Mouse (Mus musculus): ENCODE results near the gene Olfr923. TPM values are rescaled to one million over a fixed set of nuclear protein-coding genes. Genes with fewer than 3 reads are reported as not detected.

The Olfr923 gene
- not detected for polyA plus RNA-seq (2017; shearing (Covaris generic))

GRCm38 (mm10) chr9:38826245-38826644, at the start of gene Olfr923:
TSS of gene Olfr923 (plus strand) at chr9:38826545.

GRCm38 (mm10) chr9:38814314-38814713, 12.0 kb upstream of the Olfr923 start, which contains the start of gene Olfr922:
TSS of gene Olfr922 (plus strand) at chr9:38814614.

GRCm38 (mm10) chr9:38844149-38844548, 17.8 kb downstream of the Olfr923 start, which contains the start of gene Olfr924:
TSS of gene Olfr924 (plus strand) at chr9:38844449.

GRCm38 (mm10) chr9:38854760-38855159, 28.4 kb downstream of the Olfr923 start, which contains the start of gene Olfr26:
TSS of gene Olfr26 (plus strand) at chr9:38855060.

GRCm38 (mm10) chr9:38876826-38877225, 50.5 kb downstream of the Olfr923 start, which contains the start of gene Olfr926:
TSS of gene Olfr926 (plus strand) at chr9:38877126.

Other genes with a start within 250 kb of the Olfr923 start
- gene Olfr912, start 246.4 kb upstream of the Olfr923 start, polyA plus RNA-seq (2017; shearing (Covaris generic)), result 0.05 TPM
- gene Olfr913, start 233.8 kb upstream of the Olfr923 start, polyA plus RNA-seq (2017; shearing (Covaris generic)), result not detected
- gene Olfr914, start 221.4 kb upstream of the Olfr923 start, polyA plus RNA-seq (2017; shearing (Covaris generic)), result not detected
- not detected for gene Olfr916, start 166.7 kb upstream of the Olfr923 start, polyA plus RNA-seq (2017; shearing (Covaris generic))
- not detected for gene Olfr917, start 160.7 kb upstream of the Olfr923 start, polyA plus RNA-seq (2017; shearing (Covaris generic))
- not detected for gene Olfr918, start 151.9 kb upstream of the Olfr923 start, polyA plus RNA-seq (2017; shearing (Covaris generic))
- not detected for gene Olfr919, start 122.9 kb upstream of the Olfr923 start, polyA plus RNA-seq (2017; shearing (Covaris generic))
- 61.8 TPM for gene Vwa5a, start 108.3 kb upstream of the Olfr923 start, polyA plus RNA-seq (2017; shearing (Covaris generic))
- not detected for gene Olfr920, start 74.2 kb upstream of the Olfr923 start, polyA plus RNA-seq (2017; shearing (Covaris generic))
- not detected for gene Olfr921, start 53.5 kb upstream of the Olfr923 start, polyA plus RNA-seq (2017; shearing (Covaris generic))
- not detected for gene Olfr922, start 11.9 kb upstream of the Olfr923 start, polyA plus RNA-seq (2017; shearing (Covaris generic))
- not detected for gene Olfr924, start 17.9 kb downstream of the Olfr923 start, polyA plus RNA-seq (2017; shearing (Covaris generic))
- not detected for gene Olfr26, start 28.5 kb downstream of the Olfr923 start, polyA plus RNA-seq (2017; shearing (Covaris generic))
- not detected for gene Olfr926, start 50.6 kb downstream of the Olfr923 start, polyA plus RNA-seq (2017; shearing (Covaris generic))
- not detected for gene Olfr930, start 103.3 kb downstream of the Olfr923 start, polyA plus RNA-seq (2017; shearing (Covaris generic))
- 0.09 TPM for gene Olfr933, start 145.8 kb downstream of the Olfr923 start, polyA plus RNA-seq (2017; shearing (Covaris generic))
- gene Olfr934, start 161.8 kb downstream of the Olfr923 start, polyA plus RNA-seq (2017; shearing (Covaris generic)), result not detected
- gene Olfr935, start 173.1 kb downstream of the Olfr923 start, polyA plus RNA-seq (2017; shearing (Covaris generic)), result not detected
- gene Olfr146, start 196.8 kb downstream of the Olfr923 start, polyA plus RNA-seq (2017; shearing (Covaris generic)), result not detected
- not detected for gene Olfr937, start 238.4 kb downstream of the Olfr923 start, polyA plus RNA-seq (2017; shearing (Covaris generic))

Measured in activated CD4-positive, CD25-positive, alpha-beta regulatory T cell, adult 9 weeks (primary cell).